Mouse (Mus musculus) limb, embryonic 13.5 days (tissue): ENCODE results near the gene Nfe2. TPM values are rescaled to one million over a fixed set of nuclear protein-coding genes. Genes with fewer than 3 reads are reported as not detected.

Experiments
- ATAC-seq: fragments of 200-750 bp; cut with Nextera tagmentation; 2 replicates; pipeline ENCODE4 v1.8.0; 2017; ENCODE audit warnings: low read depth, moderate number of reproducible peaks, moderate TSS enrichment; ENCODE audit not compliant: low FRiP score
- H3K27ac ChIP-seq: fragments of 300-500 bp; sonication (generic); 2 replicates; pipeline ENCODE4 v1.5.1; 2015; ENCODE audit warnings: inconsistent platforms, mild to moderate bottlenecking, moderate library complexity
- H3K27me3 ChIP-seq: fragments of 300-500 bp; sonication (generic); 2 replicates; pipeline ENCODE4 v1.6.1; 2015; ENCODE audit warnings: mild to moderate bottlenecking, inconsistent platforms
- H3K36me3 ChIP-seq: fragments of 300-500 bp; sonication (generic); 2 replicates; pipeline ENCODE4 v1.6.1; 2015; ENCODE audit warnings: inconsistent platforms, mild to moderate bottlenecking, moderate library complexity
- H3K4me1 ChIP-seq: fragments of 300-500 bp; sonication (generic); 2 replicates; pipeline ENCODE4 v1.6.1; 2015; ENCODE audit warnings: inconsistent platforms
- H3K4me2 ChIP-seq: fragments of 300-500 bp; sonication (generic); replicated peaks from 2 replicates; pipeline ENCODE4 v1.6.1; 2015; ENCODE audit warnings: inconsistent platforms, mild to moderate bottlenecking, moderate library complexity
- H3K4me3 ChIP-seq: fragments of 300-500 bp; sonication (generic); 2 replicates; pipeline ENCODE4 v1.5.1; 2015; ENCODE audit warnings: moderate library complexity, mild to moderate bottlenecking, inconsistent platforms
- H3K9ac ChIP-seq: fragments of 300-500 bp; sonication (generic); 2 replicates; pipeline ENCODE4 v1.6.1; 2015; ENCODE audit warnings: mild to moderate bottlenecking, inconsistent platforms
- H3K9me3 ChIP-seq: fragments of 300-500 bp; sonication (generic); 2 replicates; pipeline ENCODE4 v1.6.1; 2016; ENCODE audit warnings: inconsistent platforms
- WGBS: fragments of 180-500 bp; shearing (Covaris S2); methylation state at CpG from one replicate; pipeline ENCODE4 v1.1.7; 2015; 5-methylcytosine and 5-hydroxymethylcytosine counted together
- polyA plus RNA-seq: library from polyadenylated mRNA; unstranded; fragments of >200 nt; fragmentation: Nextera tagmentation; extraction: Ambion mirVana; gene quantifications from 2 replicates; pipeline ENCODE4 v1.2.1, GENCODE M21; 2015

The Nfe2 gene
- polyA plus RNA-seq, 1 experiment from 2014 or later: 2.8 TPM

DNA sequence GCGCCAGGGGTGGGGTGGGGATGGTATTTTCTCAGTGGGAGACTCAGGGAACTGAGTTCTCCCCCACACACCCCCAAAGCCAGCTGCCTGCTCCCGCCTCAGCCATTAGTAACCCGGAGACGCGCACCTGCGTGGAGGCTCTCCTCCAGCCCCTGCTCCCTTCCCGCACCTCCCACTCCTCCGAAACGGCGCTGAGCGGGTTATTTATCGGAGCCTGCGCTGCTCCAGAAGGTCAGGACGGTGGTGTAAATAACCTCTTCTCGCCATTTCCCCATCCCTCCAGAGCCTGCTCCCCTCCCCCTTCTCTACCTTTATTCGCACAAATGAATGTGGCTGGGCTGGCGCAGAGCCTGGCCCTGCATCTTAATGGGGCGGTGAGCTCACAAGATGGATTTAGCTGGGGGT, 41.9 kb upstream of the Nfe2 start:
- no peaks in the 10 kb centered on the region for H3K9me3 ChIP-seq
- H3K27me3 ChIP-seq: no peaks in the 10 kb centered on the region
- H3K27ac ChIP-seq: peak overlapping the region; percentile 97
- H3K4me1 ChIP-seq: peaks cover 96% of the 10 kb centered on the region
- peak overlapping the region; percentile 48 for H3K9ac ChIP-seq
- H3K4me2 ChIP-seq: peak overlapping the region; percentile 63
- H3K36me3 ChIP-seq: peaks cover 28% of the 10 kb centered on the region
- H3K4me3 ChIP-seq: peak overlapping the region; percentile 34
- peak; percentile 74 for ATAC-seq
- 1% methylated on average over 18 of the region's 18 CpGs for WGBS

DNA sequence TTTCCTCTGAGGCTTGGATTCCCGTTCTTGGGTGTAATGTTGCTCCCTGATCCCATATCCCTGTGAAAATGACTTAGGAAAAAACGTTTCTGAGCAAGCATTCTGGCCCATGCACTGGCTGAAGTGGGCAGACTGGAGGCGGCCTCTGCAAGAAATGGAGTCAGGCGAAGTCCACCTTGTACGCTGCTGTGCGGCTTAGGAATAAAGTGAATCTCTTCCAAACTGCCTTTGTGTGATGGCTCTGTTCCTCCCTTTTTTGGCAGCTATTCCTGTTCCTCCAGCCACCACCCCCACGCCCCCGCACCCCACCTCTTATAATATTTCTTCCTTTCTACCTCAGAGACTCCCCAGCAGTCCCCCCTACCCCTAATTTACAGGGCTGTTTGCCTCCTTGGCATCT, 41.4 kb upstream of the Nfe2 start:
- no peak; the same call in 1 of the 2 replicates for ATAC-seq
- H3K27ac ChIP-seq: peak overlapping the region; percentile 97
- no peaks in the 10 kb centered on the region for H3K27me3 ChIP-seq
- H3K4me3 ChIP-seq: peak overlapping the region; percentile 34; the same call in 1 of the 2 replicates
- 12% methylated on average over 8 of the region's 8 CpGs for WGBS
- H3K9ac ChIP-seq: peak overlapping the region; percentile 36
- peaks cover 28% of the 10 kb centered on the region for H3K36me3 ChIP-seq
- peak overlapping the region; percentile 63 for H3K4me2 ChIP-seq
- peaks cover 98% of the 10 kb centered on the region for H3K4me1 ChIP-seq
- no peaks in the 10 kb centered on the region for H3K9me3 ChIP-seq

DNA sequence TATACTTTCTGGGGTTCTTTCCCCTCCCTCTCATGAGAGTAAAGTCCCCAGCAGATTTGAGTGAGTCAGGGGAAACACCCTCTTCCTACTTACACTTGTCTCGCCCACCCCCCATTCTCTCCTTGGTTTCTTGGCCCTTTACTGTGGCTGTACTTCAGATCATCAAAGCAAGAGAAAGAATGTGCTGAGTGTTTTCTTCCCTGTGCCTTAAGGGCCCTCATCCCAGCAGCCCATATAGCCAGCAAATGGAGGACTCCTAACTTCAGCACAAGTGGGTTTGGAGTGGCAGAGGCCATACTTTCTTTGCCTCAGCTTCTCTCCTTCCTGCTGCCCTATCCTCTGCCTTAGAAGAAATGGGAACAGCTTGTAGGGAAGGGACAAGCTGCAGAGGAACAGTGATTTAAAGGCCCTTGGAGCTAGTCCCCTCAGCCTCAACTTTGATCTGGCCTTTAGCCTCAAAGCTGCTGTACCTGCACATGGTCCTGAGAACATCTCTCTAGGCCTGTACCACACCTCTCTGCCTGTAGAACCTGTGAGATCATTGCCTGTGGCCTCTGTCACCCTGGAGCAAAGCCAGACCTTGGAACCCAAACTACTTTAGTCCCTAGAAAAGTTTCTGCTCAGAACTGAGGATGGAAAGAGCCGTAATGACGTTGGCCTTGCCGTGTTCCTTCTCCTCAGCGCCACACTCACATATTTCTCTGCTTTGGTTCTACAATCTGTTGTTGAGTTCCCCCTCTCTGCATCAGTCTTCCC, 40.8 kb upstream of the Nfe2 start:
- Histone ChIP-seq H3K27me3 (no peaks in the 10 kb centered on the region), H3K9me3 (no peaks in the 10 kb centered on the region), H3K27ac (peak overlapping the region; percentile 97), H3K4me3 (no peak overlapping the region), H3K4me1 (peaks cover 95% of the 10 kb centered on the region), H3K9ac (peak overlapping the region; percentile 50), H3K36me3 (peaks cover 28% of the 10 kb centered on the region), H3K4me2 (peak overlapping the region; percentile 63)
- WGBS: 42% methylated on average over 5 of the region's 5 CpGs
- ATAC-seq: no peak

DNA sequence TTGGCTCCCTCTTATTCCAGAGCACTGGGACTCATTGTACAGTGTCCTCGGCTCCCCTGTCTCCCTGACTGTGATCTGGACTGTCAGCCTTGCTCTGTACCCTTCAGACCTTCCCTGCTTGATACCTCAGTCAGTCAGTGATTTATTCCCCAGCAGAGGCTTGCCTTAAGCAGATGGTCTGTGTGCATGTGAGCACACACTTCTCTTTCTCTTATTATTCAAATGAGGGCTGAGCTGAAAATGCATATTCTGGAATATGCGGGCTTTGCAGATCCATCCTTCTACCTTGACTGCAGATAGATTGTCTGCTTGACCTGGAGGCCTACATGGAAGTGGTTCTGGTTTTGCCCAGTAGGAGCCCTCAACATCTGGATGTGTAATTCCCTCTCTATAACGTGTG, 39.8 kb upstream of the Nfe2 start:
- Histone ChIP-seq H3K9ac (peak overlapping the region; percentile 19), H3K4me2 (no peak overlapping the region), H3K27me3 (no peaks in the 10 kb centered on the region), H3K4me1 (peaks cover 90% of the 10 kb centered on the region), H3K36me3 (peaks cover 38% of the 10 kb centered on the region), H3K9me3 (no peaks in the 10 kb centered on the region), H3K27ac (peak overlapping the region; percentile 97), H3K4me3 (no peak overlapping the region)
- ATAC-seq: no peak
- 63% methylated on average over 3 of the region's 3 CpGs for WGBS

DNA sequence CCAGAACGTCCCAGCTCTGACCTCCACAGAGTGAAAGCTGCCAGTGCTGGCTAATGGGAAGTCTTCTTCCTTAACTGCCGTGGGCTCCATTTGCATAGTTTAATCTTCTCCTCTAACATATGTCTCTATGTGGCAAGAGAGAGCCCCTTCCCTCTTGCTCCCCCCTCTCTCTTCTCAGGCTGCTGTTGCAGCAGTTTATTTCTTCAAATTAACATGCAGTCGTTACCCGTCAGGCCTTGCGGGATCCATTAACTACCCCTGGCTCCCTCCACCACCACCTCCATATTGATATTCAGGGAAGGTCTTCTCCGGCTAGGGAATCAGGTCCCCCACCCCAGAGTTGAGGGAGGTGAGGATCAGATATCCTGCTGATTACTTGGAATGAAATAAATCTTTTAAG, 39.1 kb upstream of the Nfe2 start:
- H3K27ac ChIP-seq: peak overlapping the region; percentile 97; the same call in 1 of the 2 replicates
- H3K9me3 ChIP-seq: no peaks in the 10 kb centered on the region
- no peaks in the 10 kb centered on the region for H3K27me3 ChIP-seq
- WGBS: 36% methylated on average over 6 of the region's 6 CpGs
- peaks cover 45% of the 10 kb centered on the region for H3K36me3 ChIP-seq
- H3K4me1 ChIP-seq: peaks cover 90% of the 10 kb centered on the region
- 0 out of 2 replicates have a peak overlapping the region, but pooled peaks have one; percentile 19 for H3K9ac ChIP-seq
- H3K4me2 ChIP-seq: no peak overlapping the region
- H3K4me3 ChIP-seq: no peak overlapping the region
- ATAC-seq: no peak

DNA sequence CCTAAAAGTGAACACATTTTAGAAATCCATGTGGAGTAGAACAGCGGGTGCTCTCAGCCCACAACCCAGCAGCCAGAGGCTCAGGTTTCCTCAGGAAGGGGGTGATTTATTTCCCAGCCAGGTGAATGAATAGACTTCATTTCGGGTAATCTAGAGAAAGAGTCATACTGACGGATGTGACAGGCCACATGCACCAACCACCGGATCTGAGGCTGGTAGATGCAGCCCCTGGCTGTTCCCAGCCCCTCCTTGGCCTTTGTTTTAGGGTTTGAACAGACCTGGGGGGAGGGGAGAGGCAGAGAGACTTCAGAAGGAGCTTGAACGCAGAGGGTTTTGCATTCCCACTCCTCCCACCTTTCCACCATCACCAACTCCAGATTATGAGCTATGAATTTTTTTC, 37.6 kb upstream of the Nfe2 start:
- Histone ChIP-seq H3K4me2 (peak overlapping the region; percentile 25), H3K9ac (0 out of 2 replicates have a peak overlapping the region, but pooled peaks have one; percentile 43), H3K4me3 (no peak overlapping the region), H3K27ac (peak overlapping the region; percentile 94), H3K9me3 (no peaks in the 10 kb centered on the region), H3K27me3 (no peaks in the 10 kb centered on the region), H3K4me1 (peaks cover 85% of the 10 kb centered on the region), H3K36me3 (peaks cover 59% of the 10 kb centered on the region)
- 4% methylated on average over 5 of the region's 5 CpGs for WGBS
- ATAC-seq: peak; percentile 9; the same call in 1 of the 2 replicates

DNA sequence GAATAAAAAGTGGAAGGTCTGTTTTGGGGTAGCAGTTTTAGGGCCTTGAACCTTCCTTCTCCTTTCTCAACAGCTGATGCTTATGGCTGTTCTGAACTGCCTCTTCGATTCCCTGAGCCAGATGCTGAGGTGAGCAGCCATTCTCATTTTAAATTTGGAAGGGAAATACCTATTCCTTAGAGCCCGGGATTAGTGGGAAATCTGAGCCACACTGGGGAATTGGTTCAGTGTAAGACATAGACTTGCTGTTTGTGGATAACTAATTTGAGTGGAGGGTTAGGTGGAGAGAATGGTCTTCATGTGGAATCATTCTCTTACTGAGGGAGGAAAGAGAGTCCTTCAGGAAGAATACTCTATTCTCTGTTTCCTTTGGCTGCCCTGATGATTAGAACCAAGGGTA, 36.4 kb upstream of the Nfe2 start:
- no peak overlapping the region for H3K9ac ChIP-seq
- H3K27me3 ChIP-seq: no peaks in the 10 kb centered on the region
- peaks cover 65% of the 10 kb centered on the region for H3K36me3 ChIP-seq
- ATAC-seq: no peak
- H3K27ac ChIP-seq: peak overlapping the region; percentile 61; the same call in 1 of the 2 replicates
- 25% methylated on average over 2 of the region's 2 CpGs for WGBS
- peaks cover 84% of the 10 kb centered on the region for H3K4me1 ChIP-seq
- no peak overlapping the region for H3K4me2 ChIP-seq
- no peaks in the 10 kb centered on the region for H3K9me3 ChIP-seq
- H3K4me3 ChIP-seq: no peak overlapping the region

DNA sequence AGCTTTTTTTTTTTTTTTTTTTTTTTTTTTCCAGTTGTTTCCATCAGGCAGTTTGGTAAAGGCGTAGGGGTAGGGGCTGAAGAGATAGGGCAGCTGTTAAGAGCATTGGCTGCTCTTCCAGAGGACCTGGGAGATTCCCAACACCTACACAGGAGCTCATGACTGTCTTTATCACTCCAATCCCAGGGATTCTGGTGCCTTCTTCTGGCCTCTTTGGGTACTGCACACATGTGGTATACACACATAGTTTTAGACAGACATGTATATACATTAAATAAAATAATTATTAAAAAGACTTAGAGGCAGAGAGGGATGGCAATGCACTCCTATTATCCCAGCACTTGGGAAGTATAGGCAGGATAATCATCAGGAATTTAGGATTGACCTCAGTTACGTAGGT, 35.2 kb upstream of the Nfe2 start:
- Histone ChIP-seq H3K4me2 (no peak overlapping the region), H3K27me3 (no peaks in the 10 kb centered on the region), H3K4me3 (no peak overlapping the region), H3K4me1 (peaks cover 84% of the 10 kb centered on the region), H3K9me3 (no peaks in the 10 kb centered on the region), H3K27ac (no peak overlapping the region), H3K9ac (no peak overlapping the region), H3K36me3 (peaks cover 57% of the 10 kb centered on the region)
- ATAC-seq: no peak
- whole genome bisulfite sequencing: 97% methylated on average over 2 of the region's 2 CpGs

DNA sequence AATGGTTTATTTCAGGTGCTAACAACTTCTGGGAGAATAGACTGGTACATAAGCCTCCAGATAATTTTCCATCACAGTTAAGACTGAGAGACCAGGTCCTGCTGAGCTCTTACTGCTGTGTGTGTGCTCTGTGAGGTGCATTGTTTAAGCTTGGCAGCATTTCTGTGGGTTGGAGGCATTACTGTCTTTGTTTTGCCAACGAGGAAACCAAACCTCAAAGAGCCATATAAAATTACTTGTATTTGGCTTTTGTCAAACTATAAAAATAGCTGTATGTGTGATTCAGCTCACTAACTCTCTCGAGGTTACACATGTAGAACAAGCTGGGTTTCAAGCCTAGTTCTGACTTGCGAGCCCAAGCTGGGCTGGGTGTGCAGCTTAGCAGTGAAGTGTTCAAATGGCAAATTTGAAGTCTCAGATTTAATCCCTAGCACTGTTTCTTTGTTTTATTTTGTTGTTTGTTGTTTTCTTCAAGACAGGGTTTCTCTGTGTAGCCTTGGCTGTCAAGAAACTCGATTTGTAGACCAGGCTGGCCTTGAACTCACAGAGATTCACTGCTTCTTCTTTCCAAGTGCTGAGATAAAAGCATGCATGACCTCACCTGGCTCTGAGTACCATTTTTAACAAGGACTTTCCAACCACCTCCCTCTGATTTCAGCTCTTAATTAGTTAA, 34.6 kb upstream of the Nfe2 start:
- H3K4me3 ChIP-seq: no peak overlapping the region
- no peak overlapping the region for H3K9ac ChIP-seq
- no peaks in the 10 kb centered on the region for H3K9me3 ChIP-seq
- no peak overlapping the region for H3K27ac ChIP-seq
- 68% methylated on average over 4 of the region's 4 CpGs for WGBS
- peaks cover 84% of the 10 kb centered on the region for H3K4me1 ChIP-seq
- H3K4me2 ChIP-seq: no peak overlapping the region
- no peak for ATAC-seq
- no peaks in the 10 kb centered on the region for H3K27me3 ChIP-seq
- H3K36me3 ChIP-seq: peaks cover 52% of the 10 kb centered on the region

DNA sequence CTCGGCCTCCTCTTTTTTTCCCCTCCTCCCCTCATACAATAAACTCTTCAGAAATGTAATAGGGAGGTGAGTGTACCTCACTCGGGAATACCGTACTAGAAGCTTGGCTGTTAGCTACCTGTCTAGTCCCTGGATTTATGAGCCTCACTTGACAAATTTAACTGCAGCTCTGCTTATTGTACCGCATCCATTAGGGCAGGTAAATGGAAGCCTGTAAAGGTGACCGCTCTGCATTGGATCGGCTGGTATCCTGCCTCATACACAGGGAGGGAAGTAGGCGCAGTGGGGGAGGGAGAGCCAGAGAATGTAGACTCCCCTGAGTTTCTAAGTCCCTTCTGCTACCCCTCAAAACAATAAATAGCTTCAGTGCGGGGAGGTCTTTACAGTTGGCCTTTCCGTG, 32.6 kb upstream of the Nfe2 start:
- no peak for ATAC-seq
- Histone ChIP-seq H3K4me2 (no peak overlapping the region), H3K27ac (peak overlapping the region; percentile 52; the same call in 1 of the 2 replicates), H3K4me3 (no peak overlapping the region), H3K9ac (no peak overlapping the region), H3K9me3 (no peaks in the 10 kb centered on the region), H3K4me1 (peaks cover 71% of the 10 kb centered on the region), H3K27me3 (no peaks in the 10 kb centered on the region), H3K36me3 (peaks cover 45% of the 10 kb centered on the region)
- 49% methylated on average over 9 of the region's 9 CpGs for WGBS

DNA sequence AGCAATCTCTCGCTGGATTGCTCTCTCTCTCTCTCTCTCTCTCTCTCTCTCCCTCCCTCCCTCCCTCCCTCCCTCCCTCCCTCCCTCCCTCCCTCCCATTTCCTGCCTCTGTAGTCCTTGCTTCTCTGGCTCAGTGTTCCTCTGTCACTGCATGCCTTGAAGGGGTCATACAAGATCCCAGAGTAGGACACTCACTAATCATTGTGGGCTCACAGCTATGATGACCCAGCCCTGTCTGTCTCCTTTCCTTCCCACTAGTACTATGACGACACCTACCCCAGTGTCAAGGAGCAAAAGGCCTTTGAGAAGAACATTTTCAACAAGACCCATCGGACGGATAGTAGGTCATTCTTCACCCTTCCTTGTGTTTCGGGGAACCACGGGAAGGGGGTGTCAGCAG, 32.2 kb upstream of the Nfe2 start:
- Histone ChIP-seq H3K36me3 (peaks cover 45% of the 10 kb centered on the region), H3K27ac (peak overlapping the region; percentile 66; the same call in 1 of the 2 replicates), H3K27me3 (no peaks in the 10 kb centered on the region), H3K9me3 (no peaks in the 10 kb centered on the region), H3K9ac (no peak overlapping the region), H3K4me3 (no peak overlapping the region), H3K4me2 (no peak overlapping the region), H3K4me1 (peaks cover 71% of the 10 kb centered on the region)
- 66% methylated on average over 6 of the region's 6 CpGs for WGBS
- no peak for ATAC-seq

DNA sequence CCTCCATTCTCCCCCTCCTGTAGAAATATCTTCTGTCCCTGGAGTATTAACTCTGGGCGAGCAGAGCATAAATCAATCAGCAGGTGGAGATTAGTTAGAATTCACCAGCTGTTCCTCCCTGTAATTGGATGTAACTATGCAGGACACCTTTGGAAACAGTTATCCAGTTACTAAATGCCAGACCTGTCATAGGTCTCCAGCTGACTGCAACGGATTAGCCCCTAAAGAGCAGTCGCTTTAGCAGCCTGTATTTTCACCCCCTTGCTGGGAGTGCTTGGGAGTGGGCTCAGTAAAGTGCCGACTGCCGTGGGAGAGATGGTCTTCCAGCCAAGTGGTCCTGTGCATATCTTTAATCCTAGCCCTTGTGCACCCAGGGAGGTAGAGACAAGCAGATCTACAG, 31.4 kb upstream of the Nfe2 start:
- no peaks in the 10 kb centered on the region for H3K9me3 ChIP-seq
- WGBS: 14% methylated on average over 5 of the region's 5 CpGs
- H3K4me1 ChIP-seq: peaks cover 72% of the 10 kb centered on the region
- H3K27ac ChIP-seq: peak overlapping the region; percentile 66
- H3K36me3 ChIP-seq: peaks cover 45% of the 10 kb centered on the region
- ATAC-seq: peak; percentile 60
- H3K9ac ChIP-seq: peak overlapping the region; percentile 14; the same call in 1 of the 2 replicates
- H3K4me2 ChIP-seq: 0 out of 2 replicates have a peak overlapping the region, but pooled peaks have one; percentile 7
- no peaks in the 10 kb centered on the region for H3K27me3 ChIP-seq
- H3K4me3 ChIP-seq: no peak overlapping the region
